Mouse (Mus musculus): Measurements from ENCODE around the gene Dscaml1.

Dscaml1 gene

GRCm38 (mm10) chr9:45517993-45518705 is 91.7 kb downstream of the Dscaml1 start:
- no peak for DNase-seq

- DNase-seq, result no peak
Observed at GRCm38 (mm10) chr9:45519841-45520240, 93.4 kb downstream of the Dscaml1 start.

GRCm38 (mm10) chr9:45522866-45523265 is 96.4 kb downstream of the Dscaml1 start:
- DNase-seq, result no peak

DNA sequence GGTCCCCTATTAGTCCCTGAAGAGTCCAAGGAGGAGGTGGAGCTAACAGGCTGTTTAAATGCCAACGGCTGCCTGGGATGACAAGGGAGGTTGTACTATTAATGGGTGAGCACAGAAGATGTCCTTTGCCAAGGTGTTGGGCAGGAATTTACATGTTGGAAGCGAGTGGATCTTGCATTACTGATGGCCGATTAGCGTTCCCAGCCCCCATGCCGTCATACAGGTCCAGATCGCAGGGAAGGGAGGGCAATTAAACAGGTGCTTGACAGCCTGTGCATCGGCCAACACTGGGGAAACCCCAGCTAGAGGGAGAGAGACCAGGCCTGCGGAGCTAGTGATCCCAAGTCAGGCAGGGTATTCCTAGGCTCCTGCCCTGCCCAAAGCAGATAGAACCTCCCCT is 98.1 kb downstream of the Dscaml1 start:
- DNase-seq, result no peak

- DNase-seq, result no peak
Observed at GRCm38 (mm10) chr9:45533253-45533652, 106.8 kb downstream of the Dscaml1 start.

DNA sequence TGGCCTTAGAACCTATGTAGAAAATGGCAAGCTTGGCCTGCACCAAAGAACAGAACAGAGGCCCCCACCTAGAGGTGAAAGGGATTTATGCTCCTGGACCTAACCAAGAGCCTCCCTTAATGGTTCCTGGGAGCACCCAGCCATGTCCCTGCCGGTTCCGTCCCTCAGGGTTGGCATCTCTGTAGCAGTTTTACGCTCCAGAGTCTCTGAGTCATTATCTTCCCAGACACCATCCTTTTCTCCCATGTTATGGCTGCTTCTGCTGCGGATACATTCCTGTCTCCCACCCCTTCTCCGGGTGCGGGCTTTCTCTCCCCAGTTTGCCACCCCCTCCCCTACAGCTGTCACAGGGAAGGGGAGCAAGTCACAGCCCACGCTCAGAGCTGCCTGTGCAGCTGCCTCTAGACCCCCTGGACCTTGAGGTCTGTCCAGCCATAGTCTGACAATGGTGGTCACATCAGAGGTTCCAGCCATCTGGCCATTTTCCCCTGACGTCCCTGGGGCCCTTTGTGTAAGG is 108.1 kb downstream of the Dscaml1 start:
- DNase-seq, result no peak

GRCm38 (mm10) chr9:45537649-45538048 is 111.2 kb downstream of the Dscaml1 start:
- no peak for DNase-seq

GRCm38 (mm10) chr9:45539265-45540044 is 113.0 kb downstream of the Dscaml1 start:
- no peak for DNase-seq

- no peak for DNase-seq
Observed at GRCm38 (mm10) chr9:45546024-45546638, 119.7 kb downstream of the Dscaml1 start.

GRCm38 (mm10) chr9:45546902-45547578 is 120.6 kb downstream of the Dscaml1 start:
- no peak for DNase-seq

GRCm38 (mm10) chr9:45549796-45550195 is 123.4 kb downstream of the Dscaml1 start:
- DNase-seq, result no peak

DNA sequence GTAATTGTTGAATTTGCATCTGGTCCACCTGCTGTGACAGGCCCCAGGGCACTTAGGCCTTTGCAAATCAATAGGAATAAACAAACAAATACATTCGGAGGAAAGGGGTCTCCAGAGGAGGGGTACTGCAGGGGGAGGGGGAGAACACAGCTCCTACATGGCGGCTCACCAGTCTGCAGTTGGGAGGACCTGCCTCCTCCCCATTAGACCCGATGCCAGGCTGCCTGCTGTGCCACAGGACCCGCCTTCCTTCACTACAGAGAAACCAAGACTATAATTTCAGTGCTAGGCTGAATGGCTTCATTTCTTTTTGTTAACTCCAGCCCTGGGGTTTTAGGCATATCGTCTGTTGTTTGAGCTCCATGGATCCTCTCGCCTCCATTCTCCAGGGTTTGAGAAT is 123.8 kb downstream of the Dscaml1 start:
- no peak for DNase-seq

DNA sequence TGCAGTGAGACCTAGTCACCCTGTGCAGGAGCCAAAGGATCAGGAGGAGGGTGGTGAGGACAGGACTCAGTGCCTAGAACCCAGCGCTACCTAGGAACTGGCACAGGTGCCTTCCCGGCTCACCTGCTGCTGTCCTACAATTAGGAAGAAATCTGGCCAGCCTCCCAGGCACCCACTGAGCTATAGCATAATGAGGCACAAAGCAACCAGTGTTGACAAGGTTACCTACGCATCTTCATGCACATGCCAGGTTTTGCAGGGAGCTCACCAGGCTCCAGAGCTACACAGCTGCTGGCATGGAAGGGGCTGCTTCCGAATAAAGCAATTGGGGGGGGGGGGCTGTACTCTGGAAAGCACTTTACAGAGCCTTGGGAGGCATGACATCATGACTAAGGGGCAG is 124.2 kb downstream of the Dscaml1 start:
- DNase-seq, result no peak

GRCm38 (mm10) chr9:45555036-45555826 is 128.8 kb downstream of the Dscaml1 start:
- DNase-seq, result no peak

- DNase-seq, result no peak
Observed at GRCm38 (mm10) chr9:45556882-45557281, 130.5 kb downstream of the Dscaml1 start.

GRCm38 (mm10) chr9:45560987-45561386 is 134.6 kb downstream of the Dscaml1 start:
- DNase-seq, result no peak

DNA sequence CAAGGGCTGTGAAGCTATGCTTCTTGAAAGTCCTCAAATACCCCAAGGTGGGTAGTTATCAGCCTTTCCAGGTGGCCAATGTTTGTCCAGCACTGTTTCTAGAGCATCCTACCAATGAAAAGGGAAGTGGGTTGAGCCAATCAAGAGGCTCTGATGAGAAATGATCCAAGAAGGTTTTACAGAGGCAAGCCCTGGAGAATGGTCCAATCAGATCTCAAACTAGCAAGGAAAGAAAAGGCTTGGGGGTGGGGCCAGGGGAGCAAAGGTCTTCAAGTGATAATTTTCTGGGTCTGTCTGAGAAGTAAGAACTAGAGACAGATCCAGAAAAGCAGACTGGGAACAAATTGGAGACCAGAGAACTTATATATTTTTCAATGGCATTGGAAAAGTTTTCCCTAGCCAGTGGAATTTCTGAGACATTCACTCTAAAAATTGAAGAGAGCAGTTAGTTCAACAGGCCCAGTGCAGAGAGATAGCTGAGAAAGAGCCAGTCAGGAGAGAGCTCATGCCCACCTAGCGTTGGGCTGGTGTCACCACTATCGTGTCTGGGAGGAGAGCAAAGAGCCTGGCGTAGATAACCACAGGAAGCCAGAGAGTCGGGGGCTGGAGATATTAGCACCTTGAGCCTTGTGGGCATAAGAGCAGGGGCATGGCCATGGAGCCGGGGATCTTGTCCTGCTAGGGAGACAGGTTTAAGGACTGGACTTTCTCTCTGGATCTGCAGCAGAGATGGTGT is 140.6 kb downstream of the Dscaml1 start:
- no peak for DNase-seq

DNA sequence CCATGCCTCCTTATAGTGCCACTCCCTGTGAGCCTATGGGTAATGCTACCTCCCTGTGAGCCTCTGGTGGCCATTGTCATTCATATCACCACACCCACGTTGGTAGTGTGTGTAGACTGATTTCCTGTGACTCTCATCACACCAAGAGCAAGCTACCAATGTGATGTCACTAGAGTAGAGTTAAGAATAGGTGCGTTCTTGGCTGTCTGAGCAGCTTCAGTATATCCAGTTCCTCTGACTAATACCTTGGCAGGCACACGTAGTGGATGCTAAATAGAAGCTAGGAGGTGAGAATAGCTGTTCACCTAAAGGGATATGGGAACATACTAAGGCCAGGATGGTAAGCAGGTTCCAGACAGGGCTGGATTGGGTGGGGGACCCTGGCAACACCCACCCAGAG is 143.3 kb downstream of the Dscaml1 start:
- DNase-seq, result no peak

- DNase-seq, result no peak
Observed at GRCm38 (mm10) chr9:45570346-45570745, 143.9 kb downstream of the Dscaml1 start.

GRCm38 (mm10) chr9:45572787-45573492 is 146.5 kb downstream of the Dscaml1 start:
- DNase-seq, result no peak

- DNase-seq, result no peak
Observed at GRCm38 (mm10) chr9:45573493-45573815, 147.0 kb downstream of the Dscaml1 start.

Measured in thymus, postnatal 14 days (tissue).